In the genomic region with DNA sequence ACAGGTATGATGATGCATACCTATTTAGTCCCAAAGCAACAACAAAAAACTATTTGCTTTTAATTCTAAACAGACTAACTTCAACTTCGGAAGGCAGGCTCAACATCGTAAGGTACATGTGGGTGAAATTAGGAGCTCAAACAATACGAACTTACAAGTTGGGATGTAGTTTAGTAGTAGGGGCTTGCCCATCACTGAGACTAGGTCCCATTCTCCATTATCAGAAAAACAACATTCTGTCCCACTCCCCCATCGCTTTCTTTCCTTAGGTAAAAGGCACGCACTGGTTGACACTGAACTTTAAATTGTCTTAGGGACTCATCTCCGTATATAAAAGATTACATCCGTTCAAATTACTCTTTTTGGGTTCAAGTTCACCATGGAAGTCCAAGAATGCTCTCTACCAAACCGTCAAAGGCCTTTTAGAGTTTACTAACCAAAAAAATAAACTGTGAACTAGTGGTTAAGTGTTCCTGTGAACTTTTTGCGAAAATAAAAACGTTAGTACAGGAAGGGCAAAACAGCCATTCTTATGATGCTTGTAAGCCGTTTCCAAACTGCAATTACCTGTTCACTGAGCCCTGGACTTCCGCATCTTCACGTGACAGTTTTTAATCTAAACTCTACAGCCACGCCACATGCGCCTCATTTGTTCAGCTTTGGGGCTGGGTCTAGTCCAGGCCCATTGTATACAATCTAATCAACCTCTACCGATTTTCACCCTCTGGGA, we compare ENCODE assay signal across 8 mouse cellular contexts. TPM values are rescaled to one million over a fixed set of nuclear protein-coding genes. Genes with fewer than 3 reads are reported as not detected.
DNase-seq lines count a peak whose midpoint lies in the region; ATAC-seq lines count a peak whose summit lies in the region.

No protein-coding gene starts in this region.

- H3K9me3 ChIP-seq in heart, embryonic 12.5 days (replicated peaks), result 0 out of 2 replicates have a peak, but pooled peaks cover 2% of the 10 kb centered on the region
- H3K9me3 ChIP-seq in hindbrain, embryonic 10.5 days, result no peaks in the 10 kb centered on the region
- no peaks in the 10 kb centered on the region for H3K9me3 ChIP-seq in limb, embryonic 15.5 days
- H3K9me3 ChIP-seq in midbrain, embryonic 15.5 days, result no peaks in the 10 kb centered on the region

- H3K27me3 ChIP-seq in heart, embryonic 12.5 days (replicated peaks), result no peaks in the 10 kb centered on the region
- no peaks in the 10 kb centered on the region for H3K27me3 ChIP-seq in hindbrain, embryonic 10.5 days (ENCODE audit: insufficient read depth, poor library complexity, severe bottlenecking)
- H3K27me3 ChIP-seq in limb, embryonic 15.5 days, result no peaks in the 10 kb centered on the region
- H3K27me3 ChIP-seq in midbrain, embryonic 15.5 days (replicated peaks), result no peaks in the 10 kb centered on the region

- H3K4me1 ChIP-seq in heart, embryonic 12.5 days (replicated peaks), result peaks cover 14% of the 10 kb centered on the region
- peaks cover 25% of the 10 kb centered on the region for H3K4me1 ChIP-seq in hindbrain, embryonic 10.5 days (replicated peaks)
- H3K4me1 ChIP-seq in limb, embryonic 15.5 days, result peaks cover 19% of the 10 kb centered on the region
- H3K4me1 ChIP-seq in midbrain, embryonic 15.5 days, result peaks cover 33% of the 10 kb centered on the region

- peak overlapping the region; percentile 91 for H3K4me2 ChIP-seq in heart, embryonic 12.5 days
- H3K4me2 ChIP-seq in limb, embryonic 15.5 days, result peak overlapping the region; percentile 60
- peak overlapping the region; percentile 84 for H3K4me2 ChIP-seq in midbrain, embryonic 15.5 days

- under 1% methylated on average over 16 of the region's 16 CpGs for WGBS in heart, embryonic 12.5 days
- WGBS in hindbrain, embryonic 10.5 days, result 3% methylated on average over 16 of the region's 16 CpGs
- under 1% methylated on average over 16 of the region's 16 CpGs for WGBS in limb, embryonic 15.5 days
- WGBS in midbrain, embryonic 15.5 days, result 3% methylated on average over 16 of the region's 16 CpGs

- no peak for ATAC-seq in heart, embryonic 12.5 days (ENCODE audit: insufficient number of reproducible peaks, low FRiP score)
- no peak for ATAC-seq in limb, embryonic 15.5 days (ENCODE audit: insufficient number of reproducible peaks, low FRiP score, low TSS enrichment, low read depth)
- no peak; the same call in 1 of the 2 replicates for ATAC-seq in midbrain, embryonic 15.5 days (replicated peaks)

- no peak for DNase-seq in heart, adult 8-10 months (ENCODE audit: low spot score)
- DNase-seq in ZHBTc4 (ENCODE audit: low read depth, low spot score), result peak; percentile 54
- no peak for DNase-seq in hindbrain, embryonic 10.5 days (ENCODE audit: low spot score)
- DNase-seq in frontal cortex, postnatal 14 days (ENCODE audit: low spot score in 2 of 2), result no peak
- DNase-seq in left cerebral cortex, adult 11 months (ENCODE audit: low spot score), result no peak

- H3K4me3 ChIP-seq in heart, embryonic 12.5 days, result peak overlapping the region; percentile 89
- peak overlapping the region; percentile 97 for H3K4me3 ChIP-seq in hindbrain, embryonic 10.5 days
- H3K4me3 ChIP-seq in limb, embryonic 15.5 days, result peak overlapping the region; percentile 95
- H3K4me3 ChIP-seq in midbrain, embryonic 15.5 days, result peak overlapping the region; percentile 62

- no peaks in the 10 kb centered on the region for H3K36me3 ChIP-seq in heart, embryonic 12.5 days
- H3K36me3 ChIP-seq in hindbrain, embryonic 10.5 days, result peaks cover 18% of the 10 kb centered on the region
- H3K36me3 ChIP-seq in limb, embryonic 15.5 days, result no peaks in the 10 kb centered on the region
- H3K36me3 ChIP-seq in midbrain, embryonic 15.5 days (replicated peaks), result no peaks in the 10 kb centered on the region

- peak overlapping the region; percentile 98 for H3K27ac ChIP-seq in heart, embryonic 12.5 days (ENCODE audit: poor library complexity, severe bottlenecking)
- H3K27ac ChIP-seq in hindbrain, embryonic 10.5 days, result peak overlapping the region; percentile 99
- peak overlapping the region; percentile 97 for H3K27ac ChIP-seq in limb, embryonic 15.5 days
- peak overlapping the region; percentile 97 for H3K27ac ChIP-seq in midbrain, embryonic 15.5 days

- H3K9ac ChIP-seq in heart, embryonic 12.5 days, result peak overlapping the region; percentile 99
- peak overlapping the region; percentile 98 for H3K9ac ChIP-seq in limb, embryonic 15.5 days
- H3K9ac ChIP-seq in midbrain, embryonic 15.5 days, result peak overlapping the region; percentile 78

RNA-seq across cellular contexts. Expression of gene Tra2b, which starts 1.4 kb away (rescaled TPM):
- 236 and 251 TPM in 2 replicates for polyA plus RNA-seq in heart, embryonic 12.5 days (2016; fragmentation: Nextera tagmentation; extraction: Ambion mirVana)
- 10 to 100 TPM; 32.6 to 34.3 (median 32.8) TPM for total RNA-seq in heart, adult 8-10 months (2022)
- 398 and 480 TPM in 2 replicates for polyA plus RNA-seq in hindbrain, embryonic 10.5 days (2016; fragmentation: Nextera tagmentation; extraction: Ambion mirVana)
- 303 and 333 TPM in 2 replicates for polyA plus RNA-seq in limb, embryonic 15.5 days (2015; fragmentation: Nextera tagmentation; extraction: Ambion mirVana)
- 258 and 265 TPM in 2 replicates for polyA plus RNA-seq in midbrain, embryonic 15.5 days (2015; fragmentation: Nextera tagmentation; extraction: Ambion mirVana)
